Mouse (Mus musculus): ENCODE measurements around the gene Gm49405.

Gm49405 gene

GRCm38 (mm10) chr19:3986334-3986733 is 14.1 kb upstream of the Gm49405 start, which contains the start of gene Acy3:
TSS of gene Acy3 (plus strand) at chr19:3986570.
- peak in 1 of 2 experiments; percentile 59 for DNase-seq (ENCODE audit: low spot score in 2 of 2)

GRCm38 (mm10) chr19:3988066-3988465 is 12.4 kb upstream of the Gm49405 start:
- no peak for DNase-seq (ENCODE audit: low spot score in 2 of 2)

- DNase-seq (ENCODE audit: low spot score in 2 of 2) = no peak
Measured at GRCm38 (mm10) chr19:3988750-3989149, 11.7 kb upstream of the Gm49405 start.

- DNase-seq (ENCODE audit: low spot score in 2 of 2) = no peak
Measured at GRCm38 (mm10) chr19:3990804-3991203, 9.6 kb upstream of the Gm49405 start.

GRCm38 (mm10) chr19:3991562-3991961 is 8.9 kb upstream of the Gm49405 start:
- DNase-seq (ENCODE audit: low spot score in 2 of 2) = no peak

- no peak for DNase-seq (ENCODE audit: low spot score in 2 of 2)
Measured at GRCm38 (mm10) chr19:3991966-3992365, 8.5 kb upstream of the Gm49405 start.

GRCm38 (mm10) chr19:3992416-3992815 is 8.0 kb upstream of the Gm49405 start, which contains the start of gene Tbx10:
TSS of gene Tbx10 (plus strand) at chr19:3992752.
- no peak for DNase-seq (ENCODE audit: low spot score in 2 of 2)

- no peak for DNase-seq (ENCODE audit: low spot score in 2 of 2)
Measured at GRCm38 (mm10) chr19:3994932-3995331, 5.5 kb upstream of the Gm49405 start.

- DNase-seq (ENCODE audit: low spot score in 2 of 2) = no peak
Measured at GRCm38 (mm10) chr19:3995505-3995904, 4.9 kb upstream of the Gm49405 start.

- DNase-seq (ENCODE audit: low spot score in 2 of 2) = no peak
Measured at GRCm38 (mm10) chr19:3996106-3996505, 4.3 kb upstream of the Gm49405 start.

- no peak for DNase-seq (ENCODE audit: low spot score in 2 of 2)
Measured at GRCm38 (mm10) chr19:3996747-3997146, 3.7 kb upstream of the Gm49405 start.

GRCm38 (mm10) chr19:3997231-3997630 is 3.2 kb upstream of the Gm49405 start:
- DNase-seq (ENCODE audit: low spot score in 2 of 2) = no peak

- no peak for DNase-seq (ENCODE audit: low spot score in 2 of 2)
Measured at GRCm38 (mm10) chr19:3998335-3998734, 2.1 kb upstream of the Gm49405 start.

- no peak for DNase-seq (ENCODE audit: low spot score in 2 of 2)
Measured at GRCm38 (mm10) chr19:3999121-3999730, 1.2 kb upstream of the Gm49405 start.

- no peak for DNase-seq (ENCODE audit: low spot score in 2 of 2)
Measured at GRCm38 (mm10) chr19:4000949-4001525, 611 bp downstream of the Gm49405 start.

- no peak for DNase-seq (ENCODE audit: low spot score in 2 of 2)
Measured at GRCm38 (mm10) chr19:4001752-4002151, 1.3 kb downstream of the Gm49405 start.

- DNase-seq (ENCODE audit: low spot score in 2 of 2) = no peak
Measured at GRCm38 (mm10) chr19:4003112-4003511, 2.7 kb downstream of the Gm49405 start, which contains the start of gene Doc2g. TSS of gene Doc2g (plus strand) at chr19:4003313.

- no peak for DNase-seq (ENCODE audit: low spot score in 2 of 2)
Measured at GRCm38 (mm10) chr19:4003641-4004040, 3.2 kb downstream of the Gm49405 start.

GRCm38 (mm10) chr19:4004331-4004730 is 3.9 kb downstream of the Gm49405 start:
- no peak for DNase-seq (ENCODE audit: low spot score in 2 of 2)

- DNase-seq (ENCODE audit: low spot score in 2 of 2) = no peak
Measured at GRCm38 (mm10) chr19:4005091-4005490, 4.7 kb downstream of the Gm49405 start.

- no peak for DNase-seq (ENCODE audit: low spot score in 2 of 2)
Measured at GRCm38 (mm10) chr19:4005971-4006370, 5.5 kb downstream of the Gm49405 start.

GRCm38 (mm10) chr19:4011086-4011485 is 10.7 kb downstream of the Gm49405 start:
- no peak for DNase-seq (ENCODE audit: low spot score in 2 of 2)

- DNase-seq (ENCODE audit: low spot score in 2 of 2) = peak; percentile 85 to 95
Measured at GRCm38 (mm10) chr19:4012432-4013022, 12.1 kb downstream of the Gm49405 start, which contains the start of gene Ndufv1. TSS of gene Ndufv1 (minus strand) at chr19:4012806.

Data from urinary bladder, adult 18-20 months (tissue).